Mouse (Mus musculus) heart, postnatal 25 days (tissue): ENCODE results near the gene Ano9. TPM values are rescaled to one million over a fixed set of nuclear protein-coding genes. Genes with fewer than 3 reads are reported as not detected.

Source experiments
- DNase-seq: peaks from one replicate; pipeline ENCODE4 v3.0.0; 2022; ENCODE audit warnings: low spot score
- intact Hi-C: fragments of 180-260 bp; cut with DNase I; formaldehyde crosslinking; loops from one replicate; pipeline ENCODE4 v1.15.1; 2025
- total RNA-seq, 2 experiments: library from RNA; stranded (reverse); gene quantifications; 2 replicates each; pipeline ENCODE4 v1.2.3; 2021

The Ano9 gene
- total RNA-seq, 2 experiments from 2014 or later: 0.08 TPM; not detected in 1

- DNase-seq: no peak
- intact Hi-C loops: no loop called here
Observed at GRCm38 (mm10) chr7:141119487-141119886, 1.9 kb upstream of the Ano9 start.

GRCm38 (mm10) chr7:141115874-141116273, 1.7 kb downstream of the Ano9 start:
- intact Hi-C loops: no loop called here
- no peak for DNase-seq

- intact Hi-C loops: no loop called here
Observed at GRCm38 (mm10) chr7:141103161-141103560, 14.4 kb downstream of the Ano9 start.

GRCm38 (mm10) chr7:141099911-141100691, 17.5 kb downstream of the Ano9 start, which contains the start of gene Sigirr:
Sigirr (minus strand) TSS chr7:141100572.
- intact Hi-C loops: loop anchor here (10.0 kb wide), 1 partner anchor 265 kb away; no protein-coding TSS in a partner anchor
- no peak for DNase-seq

More at GRCm38 (mm10) chr7:141103161-141103560, 14.4 kb downstream of the Ano9 start:
- no peak for DNase-seq

- intact Hi-C loops: loop anchor here (10.0 kb wide), 1 partner anchor 268 kb away; no protein-coding TSS in a partner anchor
- DNase-seq: no peak
Observed at GRCm38 (mm10) chr7:141097177-141097576, 20.4 kb downstream of the Ano9 start.

GRCm38 (mm10) chr7:141096649-141097056, 21.0 kb downstream of the Ano9 start:
- DNase-seq: peak; percentile 78
- intact Hi-C loops: loop anchor here (10.0 kb wide), 1 partner anchor 268 kb away; no protein-coding TSS in a partner anchor

GRCm38 (mm10) chr7:141096021-141096420, 21.6 kb downstream of the Ano9 start:
- DNase-seq: no peak
- intact Hi-C loops: loop anchor here (10.0 kb wide), 1 partner anchor 269 kb away; no protein-coding TSS in a partner anchor

GRCm38 (mm10) chr7:141094487-141095205, 23.0 kb downstream of the Ano9 start:
- DNase-seq: no peak
- intact Hi-C loops: loop anchor here (10.0 kb wide), 1 partner anchor 270 kb away; no protein-coding TSS in a partner anchor

- no peak for DNase-seq
- intact Hi-C loops: loop anchor here (2.0 to 10.0 kb wide), 2 partner anchors 37 to 271 kb away; no protein-coding TSS in a partner anchor
Observed at GRCm38 (mm10) chr7:141093950-141094349, 23.7 kb downstream of the Ano9 start.

- peak; percentile 70 for DNase-seq
- intact Hi-C loops: loop anchor here (1.0 to 10.0 kb wide), 3 partner anchors 39 to 273 kb away; no protein-coding TSS in a partner anchor
Observed at GRCm38 (mm10) chr7:141092051-141092735, 25.4 kb downstream of the Ano9 start.

GRCm38 (mm10) chr7:141090228-141090627, 27.4 kb downstream of the Ano9 start:
- no peak for DNase-seq
- intact Hi-C loops: loop anchor here (10.0 kb wide), 1 partner anchor 275 kb away; no protein-coding TSS in a partner anchor

- intact Hi-C loops: no loop called here
- DNase-seq: no peak
Observed at GRCm38 (mm10) chr7:141088473-141088872, 29.1 kb downstream of the Ano9 start.

GRCm38 (mm10) chr7:141087894-141088293, 29.7 kb downstream of the Ano9 start:
- DNase-seq: no peak
- intact Hi-C loops: no loop called here

GRCm38 (mm10) chr7:141079481-141080449, 37.8 kb downstream of the Ano9 start:
- no peak for DNase-seq
- intact Hi-C loops: no loop called here

- intact Hi-C loops: no loop called here
- DNase-seq: no peak
Observed at GRCm38 (mm10) chr7:141078876-141079275, 38.7 kb downstream of the Ano9 start.

- no peak for DNase-seq
- intact Hi-C loops: no loop called here
Observed at GRCm38 (mm10) chr7:141077841-141078240, 39.8 kb downstream of the Ano9 start, which contains the start of gene Pkp3. Pkp3 (plus strand) TSS chr7:141078218.

- intact Hi-C loops: no loop called here
- DNase-seq: no peak
Observed at GRCm38 (mm10) chr7:141073782-141074181, 43.8 kb downstream of the Ano9 start.

GRCm38 (mm10) chr7:141072017-141072745, 45.4 kb downstream of the Ano9 start:
- intact Hi-C loops: no loop called here
- no peak for DNase-seq
